Mouse (Mus musculus): ENCODE data around the gene Calca.
"Not testable (repeated sequence)": the region's sequence is repeated elsewhere in the genome, so short reads cannot be mapped to it uniquely, and the experiment has no call there.

The Calca gene

GRCm38 (mm10) chr7:114636102-114636501 is at the start of gene Calca:
Gene Calca (minus strand): TSS chr7:114636357.
- DNase-seq: peak; percentile 45 to 48

DNA sequence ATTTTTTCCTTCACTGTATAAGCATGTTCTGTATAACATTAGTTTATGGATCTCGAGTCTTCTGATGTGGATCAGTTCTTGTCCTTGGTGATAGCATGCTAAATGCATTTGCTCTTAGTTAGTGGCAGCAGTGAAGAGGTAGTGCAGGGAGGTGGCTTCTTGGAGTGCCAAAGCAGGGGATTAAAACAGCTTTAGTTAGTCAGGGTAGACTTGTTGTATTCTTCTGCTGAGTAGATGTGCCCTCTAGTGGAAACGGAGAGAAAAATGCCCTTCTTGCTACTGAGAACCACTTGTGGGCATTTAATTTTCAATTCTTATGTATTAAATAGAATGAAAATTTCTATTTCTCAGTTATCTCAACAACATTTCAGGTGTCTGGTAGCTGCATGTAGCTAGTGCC is 36.5 kb upstream of the Calca start:
- no peak for DNase-seq

- no peak for DNase-seq
Observed at GRCm38 (mm10) chr7:114671405-114671804, 35.2 kb upstream of the Calca start.

DNA sequence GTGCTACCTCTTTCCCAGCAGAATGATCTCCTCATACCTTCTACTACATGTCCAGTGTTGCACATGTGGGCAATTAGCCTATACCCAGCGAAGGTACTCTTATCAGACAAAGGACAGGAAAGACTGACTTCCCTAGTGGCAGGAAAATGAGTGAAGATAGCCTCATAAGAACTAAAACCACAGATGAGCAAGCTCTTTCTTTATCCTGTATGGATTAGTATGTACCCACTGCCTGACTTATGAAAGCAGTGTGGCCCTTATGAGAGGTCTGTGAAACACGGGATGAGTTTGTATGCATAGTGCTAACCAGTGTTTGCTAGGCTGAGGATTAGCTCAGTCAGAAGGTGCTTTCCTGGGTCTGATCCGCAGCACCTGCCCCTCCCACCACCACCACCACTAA is 13.6 kb upstream of the Calca start:
- DNase-seq: no peak

DNA sequence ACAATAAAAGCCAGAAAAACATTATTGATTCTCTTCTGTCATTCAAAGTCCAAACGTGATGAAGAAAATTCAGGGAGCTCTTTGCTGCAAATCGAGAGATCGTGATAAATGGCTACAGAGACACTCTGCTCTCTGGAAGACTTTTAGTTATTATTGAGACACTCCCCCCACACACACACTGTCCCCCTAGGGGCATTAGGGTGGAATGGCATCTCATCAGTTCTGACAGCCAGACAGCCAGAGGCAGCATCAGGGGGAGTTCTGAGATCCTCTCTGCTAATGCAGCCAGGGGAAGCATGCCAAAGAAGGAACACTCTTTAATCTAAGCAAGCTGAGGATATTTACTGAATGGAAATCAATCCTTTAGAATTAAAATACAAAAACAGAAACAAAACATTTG is 12.6 kb upstream of the Calca start:
- DNase-seq: no peak

DNA sequence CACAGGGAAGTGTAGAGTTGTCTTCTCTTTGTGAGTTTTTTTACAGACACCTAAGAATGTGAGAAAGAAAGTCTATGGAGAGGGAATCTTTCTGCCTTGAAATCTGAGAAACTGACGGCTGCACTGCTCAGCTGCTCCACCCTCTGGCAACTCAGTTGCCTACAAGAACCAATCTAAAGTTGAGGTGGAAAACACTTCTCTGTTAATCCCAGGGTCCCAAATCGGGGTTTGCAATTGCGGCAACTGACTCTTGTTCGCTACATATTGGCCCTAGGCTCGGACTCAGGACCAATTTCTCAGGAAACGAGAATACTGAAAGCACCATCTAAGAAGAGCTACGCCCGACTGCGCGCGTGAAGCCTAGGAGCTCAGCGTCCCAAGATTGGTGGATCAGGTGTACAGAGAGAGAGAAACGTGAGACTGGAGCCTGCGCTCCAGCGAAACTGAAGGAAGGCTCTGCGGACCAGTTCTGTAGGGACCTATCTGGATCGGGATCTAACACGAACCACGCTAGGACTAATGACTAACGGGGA is 522 bp downstream of the Calca start:
- peak; percentile 45 to 65 for DNase-seq

GRCm38 (mm10) chr7:114634386-114634785 is 1.8 kb downstream of the Calca start:
- peak in 1 of 2 experiments; percentile 41 for DNase-seq

GRCm38 (mm10) chr7:114625966-114626365 is 10.2 kb downstream of the Calca start:
- DNase-seq: peak in 1 of 2 experiments; percentile 17

DNA sequence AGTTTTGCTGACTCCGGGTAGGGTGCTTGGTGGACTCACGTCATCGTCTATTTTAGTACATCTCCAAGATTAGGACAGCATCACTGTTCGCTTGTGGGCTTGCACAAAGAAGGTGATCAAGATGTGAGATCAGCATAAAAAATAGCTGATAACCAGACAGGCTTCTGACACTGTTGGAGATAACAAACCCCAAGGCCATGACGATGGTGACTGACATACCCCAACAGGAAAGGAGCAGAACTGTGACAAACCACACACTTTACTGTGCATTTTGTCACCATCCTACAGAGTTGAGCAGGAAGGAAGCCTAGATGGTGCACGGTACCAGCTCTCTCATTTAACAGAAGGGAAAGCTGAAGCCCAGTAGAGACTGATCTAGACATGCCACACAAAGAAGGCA is 19.4 kb downstream of the Calca start:
- no peak for DNase-seq

GRCm38 (mm10) chr7:114594391-114594790 is 41.8 kb downstream of the Calca start:
- not testable (repeated sequence) for DNase-seq

DNA sequence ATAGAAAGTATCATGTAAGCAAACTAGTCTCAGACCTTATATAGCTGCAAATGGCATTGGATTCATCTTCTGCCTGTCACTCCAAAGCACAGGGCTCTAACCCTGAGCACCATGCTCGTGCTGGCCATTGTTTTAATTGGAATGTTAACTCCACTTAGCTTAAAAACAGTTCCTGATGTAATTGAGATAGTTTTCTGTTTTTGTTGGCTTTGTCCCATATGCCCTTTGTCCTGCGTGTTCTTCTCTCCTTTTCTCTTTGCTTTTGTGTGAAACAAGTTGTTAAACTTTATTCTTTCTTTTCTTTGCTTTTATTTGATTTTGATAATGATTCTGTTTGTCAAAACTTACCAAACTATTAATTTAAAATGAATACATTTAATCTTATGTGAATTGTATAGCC is 53.7 kb downstream of the Calca start:
- no peak for DNase-seq

Measured in cerebellum, postnatal 25 days (tissue).